Mouse (Mus musculus) midbrain, embryonic 11.5 days (tissue): ENCODE measurements around the gene Pum2. TPM values are rescaled to one million over a fixed set of nuclear protein-coding genes. Genes with fewer than 3 reads are reported as not detected.
"Not testable (repeated sequence)": the region's sequence is repeated elsewhere in the genome, so short reads cannot be mapped to it uniquely, and the experiment has no call there.

Experiments
- ATAC-seq: fragments of 200-750 bp; cut with Nextera tagmentation; 2 replicates; pipeline ENCODE4 v1.8.0; 2017; ENCODE audit warnings: moderate TSS enrichment, moderate library complexity; ENCODE audit not compliant: low FRiP score
- DNase-seq: peaks from one replicate; pipeline ENCODE4 v3.0.0; 2015; ENCODE audit warnings: low spot score; ENCODE audit errors: missing footprints
- H3K27ac ChIP-seq: fragments of 300-500 bp; sonication (generic); 2 replicates; pipeline ENCODE4 v1.5.1; 2014; ENCODE audit warnings: low read depth, low read length
- H3K27me3 ChIP-seq: fragments of 300-500 bp; sonication (generic); 2 replicates; pipeline ENCODE4 v1.6.1; 2014; ENCODE audit warnings: mild to moderate bottlenecking, low read length, moderate library complexity, mixed read lengths; ENCODE audit not compliant: control insufficient read depth, insufficient read depth
- H3K36me3 ChIP-seq: fragments of 300-500 bp; sonication (generic); 2 replicates; pipeline ENCODE4 v1.6.1; 2014; ENCODE audit warnings: mild to moderate bottlenecking, low read length, moderate library complexity, mixed read lengths; ENCODE audit not compliant: control insufficient read depth, insufficient read depth
- H3K4me1 ChIP-seq: fragments of 300-500 bp; sonication (generic); 2 replicates; pipeline ENCODE4 v1.6.1; 2014; ENCODE audit warnings: low read length; ENCODE audit not compliant: control insufficient read depth, insufficient read depth
- H3K4me2 ChIP-seq: fragments of 300-500 bp; sonication (generic); 2 replicates; pipeline ENCODE4 v1.6.1; 2014; ENCODE audit warnings: mild to moderate bottlenecking, moderate library complexity
- H3K4me3 ChIP-seq: fragments of 300-500 bp; sonication (generic); 2 replicates; pipeline ENCODE4 v1.5.1; 2014; ENCODE audit warnings: low read depth, low read length
- H3K9ac ChIP-seq: fragments of 300-500 bp; sonication (generic); 2 replicates; pipeline ENCODE4 v1.6.1; 2014; ENCODE audit warnings: low read length
- H3K9me3 ChIP-seq: fragments of 300-500 bp; sonication (generic); 2 replicates; pipeline ENCODE4 v1.6.1; 2016; ENCODE audit warnings: low read length; ENCODE audit not compliant: control insufficient read depth
- WGBS: fragments of 180-500 bp; shearing (Covaris S2); extraction: QIAGEN DNeasy Blood & Tissue Kit; methylation state at CpG from one replicate; pipeline ENCODE4 v1.1.7; 2014; 5-methylcytosine and 5-hydroxymethylcytosine counted together
- polyA plus RNA-seq: library from polyadenylated mRNA; unstranded; fragments of >200 nt; fragmentation: Nextera tagmentation; extraction: Ambion mirVana; gene quantifications from 2 replicates; pipeline ENCODE4 v1.2.1, GENCODE M21; 2014

Gene Pum2
- polyA plus RNA-seq: 79.1 and 82.5 TPM in 2 replicates

- H3K27me3 ChIP-seq: no peaks in the 10 kb centered on the region
- peaks cover 17% of the 10 kb centered on the region for H3K4me1 ChIP-seq
- H3K4me3 ChIP-seq: peak within 1 kb of the TSS; percentile 94
- peak; percentile 96 for ATAC-seq
- DNase-seq: peak; percentile 99
- 0% methylated on average over 14 of the region's 41 CpGs for WGBS
- H3K4me2 ChIP-seq: peak within 1 kb of the TSS; percentile 79
- H3K9ac ChIP-seq: peak within 1 kb of the TSS; percentile 99
- H3K9me3 ChIP-seq: no peaks in the 10 kb centered on the region
- H3K27ac ChIP-seq: peak within 1 kb of the TSS; percentile 97
- no peaks in the 10 kb centered on the region for H3K36me3 ChIP-seq
These were observed at the start of gene Pum2 for GRCm38 (mm10) chr12:8673974-8674306. Pum2 (plus strand) TSS chr12:8674134.

GRCm38 (mm10) chr12:8629537-8629936 is 44.4 kb upstream of the Pum2 start:
- Histone ChIP-seq H3K4me1 (no peaks in the 10 kb centered on the region), H3K9ac (no peak overlapping the region), H3K36me3 (no peaks in the 10 kb centered on the region), H3K27me3 (no peaks in the 10 kb centered on the region), H3K9me3 (no peaks in the 10 kb centered on the region), H3K4me3 (no peak overlapping the region), H3K4me2 (no peak overlapping the region), H3K27ac (no peak overlapping the region)
- peak; percentile 59 for DNase-seq
- WGBS: 96% methylated on average over 6 of the region's 6 CpGs
- no peak for ATAC-seq

- ATAC-seq (no peak), DNase-seq (peak; percentile 91)
- no peak overlapping the region for H3K4me3 ChIP-seq
- no peak overlapping the region for H3K4me2 ChIP-seq
- H3K36me3 ChIP-seq: no peaks in the 10 kb centered on the region
- no peaks in the 10 kb centered on the region for H3K4me1 ChIP-seq
- no peak overlapping the region for H3K27ac ChIP-seq
- H3K9me3 ChIP-seq: no peaks in the 10 kb centered on the region
- H3K27me3 ChIP-seq: no peaks in the 10 kb centered on the region
- WGBS: 97% methylated on average over 1 of the region's 1 CpGs
- no peak overlapping the region for H3K9ac ChIP-seq
These were observed 42.2 kb upstream of the Pum2 start for GRCm38 (mm10) chr12:8631691-8632090.

- H3K4me1 ChIP-seq: no peaks in the 10 kb centered on the region
- WGBS: 85% methylated on average over 2 of the region's 2 CpGs
- H3K36me3 ChIP-seq: no peaks in the 10 kb centered on the region
- peak; percentile 80 for DNase-seq
- no peak overlapping the region for H3K4me2 ChIP-seq
- H3K4me3 ChIP-seq: no peak overlapping the region
- no peaks in the 10 kb centered on the region for H3K27me3 ChIP-seq
- no peak for ATAC-seq
- H3K9ac ChIP-seq: no peak overlapping the region
- no peak overlapping the region for H3K27ac ChIP-seq
- no peaks in the 10 kb centered on the region for H3K9me3 ChIP-seq
These were observed 41.1 kb upstream of the Pum2 start for GRCm38 (mm10) chr12:8632737-8633365.

GRCm38 (mm10) chr12:8634306-8634705 is 39.6 kb upstream of the Pum2 start:
- Histone ChIP-seq H3K9me3 (no peaks in the 10 kb centered on the region), H3K36me3 (no peaks in the 10 kb centered on the region), H3K4me1 (no peaks in the 10 kb centered on the region), H3K27me3 (no peaks in the 10 kb centered on the region), H3K4me3 (no peak overlapping the region), H3K27ac (no peak overlapping the region), H3K4me2 (no peak overlapping the region), H3K9ac (no peak overlapping the region)
- ATAC-seq: no peak
- WGBS: 94% methylated on average over 1 of the region's 1 CpGs
- peak; percentile 80 for DNase-seq

- Histone ChIP-seq H3K4me1 (no peaks in the 10 kb centered on the region), H3K9me3 (no peaks in the 10 kb centered on the region), H3K9ac (no peak overlapping the region), H3K27me3 (no peaks in the 10 kb centered on the region), H3K4me2 (no peak overlapping the region), H3K36me3 (no peaks in the 10 kb centered on the region), H3K27ac (no peak overlapping the region), H3K4me3 (no peak overlapping the region)
- no peak for ATAC-seq
- DNase-seq: peak; percentile 85
- 91% methylated on average over 4 of the region's 4 CpGs for WGBS
These were observed 38.4 kb upstream of the Pum2 start for GRCm38 (mm10) chr12:8635546-8635945.

GRCm38 (mm10) chr12:8636945-8637344 is 37.0 kb upstream of the Pum2 start:
- Histone ChIP-seq H3K4me1 (no peaks in the 10 kb centered on the region), H3K27ac (no peak overlapping the region), H3K27me3 (no peaks in the 10 kb centered on the region), H3K9me3 (no peaks in the 10 kb centered on the region), H3K4me2 (no peak overlapping the region), H3K36me3 (no peaks in the 10 kb centered on the region), H3K4me3 (no peak overlapping the region), H3K9ac (no peak overlapping the region)
- DNase-seq (peak; percentile 90), ATAC-seq (no peak)
- WGBS: 95% methylated on average over 14 of the region's 14 CpGs

GRCm38 (mm10) chr12:8638411-8639087 is 35.4 kb upstream of the Pum2 start:
- H3K4me2 ChIP-seq, ATAC-seq, H3K9me3 ChIP-seq, H3K9ac ChIP-seq, H3K27ac ChIP-seq, H3K27me3 ChIP-seq, H3K36me3 ChIP-seq, H3K4me1 ChIP-seq, H3K4me3 ChIP-seq: not testable (repeated sequence)
- WGBS: 74% methylated on average over 10 of the region's 10 CpGs
- DNase-seq: peak; percentile 97

GRCm38 (mm10) chr12:8640186-8640585 is 33.7 kb upstream of the Pum2 start:
- not testable (repeated sequence) for H3K4me1 ChIP-seq, H3K27ac ChIP-seq, ATAC-seq, H3K36me3 ChIP-seq, H3K27me3 ChIP-seq, H3K9me3 ChIP-seq
- H3K4me2 ChIP-seq: peak overlapping the region; percentile 43
- 11% methylated on average over 2 of the region's 2 CpGs for WGBS
- peak overlapping the region; percentile 33; the same call in 1 of the 2 replicates for H3K9ac ChIP-seq
- peak overlapping the region; percentile 83 for H3K4me3 ChIP-seq
- DNase-seq: peak; percentile 83
